Mouse (Mus musculus): Measurements from ENCODE around the gene Stk33. TPM values are rescaled to one million over a fixed set of nuclear protein-coding genes. Genes with fewer than 3 reads are reported as not detected.

Stk33 gene
- polyA plus RNA-seq, 1 experiment, result 0.67 TPM

- Histone ChIP-seq H3K4me1 (ENCODE audit: control insufficient read depth, insufficient read depth, low read length) (no peaks in the 10 kb centered on the region), H3K27ac (ENCODE audit: insufficient read depth, low read length) (no peak overlapping the region), H3K4me3 (ENCODE audit: insufficient read depth, low read length) (no peak overlapping the region)
- TF ChIP-seq POLR2A (IDR thresholded peaks at IDR 0.05; ENCODE audit: low read depth, low read length), result no peak
- no peak for TF ChIP-seq CTCF (IDR thresholded peaks at IDR 0.05; ENCODE audit: borderline replicate concordance, insufficient read depth, low read length)
Observed at GRCm38 (mm10) chr7:109265606-109266005, 173.3 kb downstream of the Stk33 start.

GRCm38 (mm10) chr7:109255506-109256352 is 183.2 kb downstream of the Stk33 start:
- H3K4me1 ChIP-seq (ENCODE audit: control insufficient read depth, insufficient read depth, low read length), result no peaks in the 10 kb centered on the region
- no peak overlapping the region for H3K4me3 ChIP-seq (ENCODE audit: insufficient read depth, low read length)
- H3K27ac ChIP-seq (ENCODE audit: insufficient read depth, low read length), result no peak overlapping the region
- TF ChIP-seq CTCF (IDR thresholded peaks at IDR 0.05; ENCODE audit: borderline replicate concordance, insufficient read depth, low read length) (0 out of 2 replicates have a peak, but pooled peaks have one; percentile 32), POLR2A (IDR thresholded peaks at IDR 0.05; ENCODE audit: low read depth, low read length) (no peak)

- Histone ChIP-seq H3K4me3 (ENCODE audit: insufficient read depth, low read length) (no peak overlapping the region), H3K27ac (ENCODE audit: insufficient read depth, low read length) (no peak overlapping the region), H3K4me1 (ENCODE audit: control insufficient read depth, insufficient read depth, low read length) (no peaks in the 10 kb centered on the region)
- no peak for TF ChIP-seq POLR2A (IDR thresholded peaks at IDR 0.05; ENCODE audit: low read depth, low read length)
- TF ChIP-seq CTCF (IDR thresholded peaks at IDR 0.05; ENCODE audit: borderline replicate concordance, insufficient read depth, low read length), result no peak
Observed at GRCm38 (mm10) chr7:109251418-109251817, 187.5 kb downstream of the Stk33 start.

- Histone ChIP-seq H3K4me1 (ENCODE audit: control insufficient read depth, insufficient read depth, low read length) (no peaks in the 10 kb centered on the region), H3K4me3 (ENCODE audit: insufficient read depth, low read length) (no peak overlapping the region), H3K27ac (ENCODE audit: insufficient read depth, low read length) (no peak overlapping the region)
- no peak for TF ChIP-seq CTCF (IDR thresholded peaks at IDR 0.05; ENCODE audit: borderline replicate concordance, insufficient read depth, low read length)
- TF ChIP-seq POLR2A (IDR thresholded peaks at IDR 0.05; ENCODE audit: low read depth, low read length), result no peak
Observed at GRCm38 (mm10) chr7:109244776-109245175, 194.1 kb downstream of the Stk33 start.

GRCm38 (mm10) chr7:109241313-109241712 is 197.6 kb downstream of the Stk33 start:
- H3K27ac ChIP-seq (ENCODE audit: insufficient read depth, low read length), result no peak overlapping the region
- TF ChIP-seq CTCF (IDR thresholded peaks at IDR 0.05; ENCODE audit: borderline replicate concordance, insufficient read depth, low read length), result no peak
- TF ChIP-seq POLR2A (IDR thresholded peaks at IDR 0.05; ENCODE audit: low read depth, low read length), result no peak
- H3K4me3 ChIP-seq (ENCODE audit: insufficient read depth, low read length), result no peak overlapping the region
- H3K4me1 ChIP-seq (ENCODE audit: control insufficient read depth, insufficient read depth, low read length), result no peaks in the 10 kb centered on the region

GRCm38 (mm10) chr7:109239346-109239745 is 199.5 kb downstream of the Stk33 start:
- Histone ChIP-seq H3K4me1 (ENCODE audit: control insufficient read depth, insufficient read depth, low read length) (no peaks in the 10 kb centered on the region), H3K27ac (ENCODE audit: insufficient read depth, low read length) (no peak overlapping the region), H3K4me3 (ENCODE audit: insufficient read depth, low read length) (no peak overlapping the region)
- no peak for TF ChIP-seq POLR2A (IDR thresholded peaks at IDR 0.05; ENCODE audit: low read depth, low read length)
- TF ChIP-seq CTCF (IDR thresholded peaks at IDR 0.05; ENCODE audit: borderline replicate concordance, insufficient read depth, low read length), result no peak

GRCm38 (mm10) chr7:109238724-109239123 is 200.2 kb downstream of the Stk33 start:
- no peak for TF ChIP-seq CTCF (IDR thresholded peaks at IDR 0.05; ENCODE audit: borderline replicate concordance, insufficient read depth, low read length)
- no peak for TF ChIP-seq POLR2A (IDR thresholded peaks at IDR 0.05; ENCODE audit: low read depth, low read length)
- Histone ChIP-seq H3K27ac (ENCODE audit: insufficient read depth, low read length) (no peak overlapping the region), H3K4me3 (ENCODE audit: insufficient read depth, low read length) (no peak overlapping the region), H3K4me1 (ENCODE audit: control insufficient read depth, insufficient read depth, low read length) (no peaks in the 10 kb centered on the region)

GRCm38 (mm10) chr7:109234882-109235640 is 203.8 kb downstream of the Stk33 start:
- TF ChIP-seq POLR2A (IDR thresholded peaks at IDR 0.05; ENCODE audit: low read depth, low read length) (no peak), CTCF (IDR thresholded peaks at IDR 0.05; ENCODE audit: borderline replicate concordance, insufficient read depth, low read length) (no peak)
- Histone ChIP-seq H3K27ac (ENCODE audit: insufficient read depth, low read length) (no peak overlapping the region), H3K4me1 (ENCODE audit: control insufficient read depth, insufficient read depth, low read length) (no peaks in the 10 kb centered on the region)

GRCm38 (mm10) chr7:109234476-109234875 is 204.4 kb downstream of the Stk33 start:
- H3K4me1 ChIP-seq (ENCODE audit: control insufficient read depth, insufficient read depth, low read length), result no peaks in the 10 kb centered on the region
- H3K4me3 ChIP-seq (ENCODE audit: insufficient read depth, low read length), result no peak overlapping the region
- no peak for TF ChIP-seq POLR2A (IDR thresholded peaks at IDR 0.05; ENCODE audit: low read depth, low read length)
- H3K27ac ChIP-seq (ENCODE audit: insufficient read depth, low read length), result no peak overlapping the region

More at GRCm38 (mm10) chr7:109234882-109235640, 203.8 kb downstream of the Stk33 start:
- no peak overlapping the region for H3K4me3 ChIP-seq (ENCODE audit: insufficient read depth, low read length)

GRCm38 (mm10) chr7:109231881-109232321 is 207.0 kb downstream of the Stk33 start:
- Histone ChIP-seq H3K27ac (ENCODE audit: insufficient read depth, low read length) (no peak overlapping the region), H3K4me3 (ENCODE audit: insufficient read depth, low read length) (no peak overlapping the region), H3K4me1 (ENCODE audit: control insufficient read depth, insufficient read depth, low read length) (no peaks in the 10 kb centered on the region)
- TF ChIP-seq CTCF (IDR thresholded peaks at IDR 0.05; ENCODE audit: borderline replicate concordance, insufficient read depth, low read length), result no peak
- no peak for TF ChIP-seq POLR2A (IDR thresholded peaks at IDR 0.05; ENCODE audit: low read depth, low read length)
